Mouse (Mus musculus): ENCODE results near the gene Ccdc85b. TPM values are rescaled to one million over a fixed set of nuclear protein-coding genes. Genes with fewer than 3 reads are reported as not detected.
A peak's percentile ranks its signal among the peaks of the same experiment; 100 is the strongest.

Gene Ccdc85b
- total RNA-seq, 1 experiment, result 5.4 TPM

GRCm38 (mm10) chr19:5447515-5448353, 10.0 kb downstream of the Ccdc85b start, which contains the start of gene Fosl1:
Fosl1 (plus strand) TSS chr19:5447547.
- Histone ChIP-seq H3K9me3 (ENCODE audit: control insufficient read depth, insufficient read depth, low read depth, low read length) (no peaks in the 10 kb centered on the region), H3K9ac (ENCODE audit: insufficient read depth, low read depth, low read length, poor library complexity, severe bottlenecking) (peak within 1 kb of the TSS; percentile 60), H3K27ac (ENCODE audit: insufficient read depth, low read depth, low read length, poor library complexity, severe bottlenecking) (no peak within 1 kb of the TSS), H3K36me3 (ENCODE audit: control insufficient read depth, insufficient read depth, low read length, poor library complexity, severe bottlenecking) (no peaks in the 10 kb centered on the region), H3K4me3 (ENCODE audit: insufficient read depth in 1 of 2, low read depth in 1 of 2, low read length in 2 of 2, poor library complexity in 1 of 2, severe bottlenecking in 1 of 2) (peak within 1 kb of the TSS; percentile 71 to 77), H3K4me1 (ENCODE audit: control insufficient read depth in 2 of 2, insufficient read depth in 2 of 2, low read length in 2 of 2, poor library complexity in 1 of 2) (peaks cover 0 to 3% of the 10 kb centered on the region in 2 experiments; a peak in 1 of 4 replicates)
- peak; percentile 56 for DNase-seq (ENCODE audit: low read depth, low spot score)
- in situ Hi-C loops (cut with MboI; ENCODE audit: low sequenced_read_pairs in 2 of 2, unreplicated experiment in 2 of 2), result no loop called here
- TF ChIP-seq HCFC1 (IDR thresholded peaks at IDR 0.05; ENCODE audit: borderline replicate concordance, insufficient read depth, low read length) (no peak), MAFK (IDR thresholded peaks at IDR 0.05; ENCODE audit: insufficient read depth, low read depth, low read length) (no peak), CHD2 (IDR thresholded peaks at IDR 0.05; ENCODE audit: low read depth, low read length) (no peak), ZC3H11A (IDR thresholded peaks at IDR 0.05; ENCODE audit: borderline replicate concordance, low read depth, low read length) (no peak), ZNF384 (IDR thresholded peaks at IDR 0.05; ENCODE audit: low read depth, low read length) (no peak)

- in situ Hi-C loops (cut with MboI; ENCODE audit: low sequenced_read_pairs in 2 of 2, unreplicated experiment in 2 of 2), result no loop called here
- Histone ChIP-seq H3K27ac (ENCODE audit: insufficient read depth, low read depth, low read length, poor library complexity, severe bottlenecking) (no peak overlapping the region), H3K36me3 (ENCODE audit: control insufficient read depth, insufficient read depth, low read length, poor library complexity, severe bottlenecking) (no peaks in the 10 kb centered on the region), H3K9ac (ENCODE audit: insufficient read depth, low read depth, low read length, poor library complexity, severe bottlenecking) (no peak overlapping the region), H3K4me3 (ENCODE audit: insufficient read depth in 1 of 2, low read depth in 1 of 2, low read length in 2 of 2, poor library complexity in 1 of 2, severe bottlenecking in 1 of 2) (no peak overlapping the region), H3K4me1 (ENCODE audit: control insufficient read depth in 2 of 2, insufficient read depth in 2 of 2, low read length in 2 of 2, poor library complexity in 1 of 2) (peaks cover 0 to 3% of the 10 kb centered on the region in 2 experiments; a peak in 1 of 4 replicates), H3K9me3 (ENCODE audit: control insufficient read depth, insufficient read depth, low read depth, low read length) (no peaks in the 10 kb centered on the region)
- no peak for DNase-seq (ENCODE audit: low read depth, low spot score)
- TF ChIP-seq ZNF384 (IDR thresholded peaks at IDR 0.05; ENCODE audit: low read depth, low read length), result no peak
- TF ChIP-seq ZC3H11A (IDR thresholded peaks at IDR 0.05; ENCODE audit: borderline replicate concordance, low read depth, low read length), result no peak
- no peak for TF ChIP-seq HCFC1 (IDR thresholded peaks at IDR 0.05; ENCODE audit: borderline replicate concordance, insufficient read depth, low read length)
- no peak for TF ChIP-seq CHD2 (IDR thresholded peaks at IDR 0.05; ENCODE audit: low read depth, low read length)
- TF ChIP-seq MAFK (IDR thresholded peaks at IDR 0.05; ENCODE audit: insufficient read depth, low read depth, low read length), result no peak
Measured at GRCm38 (mm10) chr19:5445747-5446146, 11.9 kb downstream of the Ccdc85b start.

- Histone ChIP-seq H3K4me1 (ENCODE audit: control insufficient read depth in 2 of 2, insufficient read depth in 2 of 2, low read length in 2 of 2, poor library complexity in 1 of 2) (peaks cover 0 to 3% of the 10 kb centered on the region in 2 experiments; a peak in 1 of 4 replicates), H3K9ac (ENCODE audit: insufficient read depth, low read depth, low read length, poor library complexity, severe bottlenecking) (no peak overlapping the region), H3K4me3 (ENCODE audit: insufficient read depth in 1 of 2, low read depth in 1 of 2, low read length in 2 of 2, poor library complexity in 1 of 2, severe bottlenecking in 1 of 2) (no peak overlapping the region), H3K36me3 (ENCODE audit: control insufficient read depth, insufficient read depth, low read length, poor library complexity, severe bottlenecking) (no peaks in the 10 kb centered on the region), H3K9me3 (ENCODE audit: control insufficient read depth, insufficient read depth, low read depth, low read length) (no peaks in the 10 kb centered on the region), H3K27ac (ENCODE audit: insufficient read depth, low read depth, low read length, poor library complexity, severe bottlenecking) (no peak overlapping the region)
- DNase-seq (ENCODE audit: low read depth, low spot score), result no peak
- in situ Hi-C loops (cut with MboI; ENCODE audit: low sequenced_read_pairs in 2 of 2, unreplicated experiment in 2 of 2), result no loop called here
- TF ChIP-seq ZC3H11A (IDR thresholded peaks at IDR 0.05; ENCODE audit: borderline replicate concordance, low read depth, low read length) (no peak), HCFC1 (IDR thresholded peaks at IDR 0.05; ENCODE audit: borderline replicate concordance, insufficient read depth, low read length) (no peak), CHD2 (IDR thresholded peaks at IDR 0.05; ENCODE audit: low read depth, low read length) (no peak), ZNF384 (IDR thresholded peaks at IDR 0.05; ENCODE audit: low read depth, low read length) (no peak)
Measured at GRCm38 (mm10) chr19:5444954-5445353, 12.7 kb downstream of the Ccdc85b start.

- in situ Hi-C loops (cut with MboI; ENCODE audit: low sequenced_read_pairs in 2 of 2, unreplicated experiment in 2 of 2), result no loop called here
- TF ChIP-seq HCFC1 (IDR thresholded peaks at IDR 0.05; ENCODE audit: borderline replicate concordance, insufficient read depth, low read length), result no peak
- no peak for TF ChIP-seq ZNF384 (IDR thresholded peaks at IDR 0.05; ENCODE audit: low read depth, low read length)
- TF ChIP-seq ZC3H11A (IDR thresholded peaks at IDR 0.05; ENCODE audit: borderline replicate concordance, low read depth, low read length), result no peak
- TF ChIP-seq CHD2 (IDR thresholded peaks at IDR 0.05; ENCODE audit: low read depth, low read length), result no peak
- TF ChIP-seq MAFK (IDR thresholded peaks at IDR 0.05; ENCODE audit: insufficient read depth, low read depth, low read length), result no peak
- H3K4me3 ChIP-seq (ENCODE audit: insufficient read depth in 1 of 2, low read depth in 1 of 2, low read length in 2 of 2, poor library complexity in 1 of 2, severe bottlenecking in 1 of 2), result no peak overlapping the region
- H3K4me1 ChIP-seq (ENCODE audit: control insufficient read depth in 2 of 2, insufficient read depth in 2 of 2, low read length in 2 of 2, poor library complexity in 1 of 2), result peaks cover 0 to 3% of the 10 kb centered on the region in 2 experiments; a peak in 1 of 4 replicates
- H3K36me3 ChIP-seq (ENCODE audit: control insufficient read depth, insufficient read depth, low read length, poor library complexity, severe bottlenecking), result no peaks in the 10 kb centered on the region
- no peaks in the 10 kb centered on the region for H3K9me3 ChIP-seq (ENCODE audit: control insufficient read depth, insufficient read depth, low read depth, low read length)
- no peak for DNase-seq (ENCODE audit: low read depth, low spot score)
- H3K9ac ChIP-seq (ENCODE audit: insufficient read depth, low read depth, low read length, poor library complexity, severe bottlenecking), result no peak overlapping the region
- no peak overlapping the region for H3K27ac ChIP-seq (ENCODE audit: insufficient read depth, low read depth, low read length, poor library complexity, severe bottlenecking)
Measured at GRCm38 (mm10) chr19:5444371-5444908, 13.3 kb downstream of the Ccdc85b start.
